Mouse (Mus musculus) heart, embryonic 14.5 days (tissue): ENCODE measurements around the gene Gm28308. TPM values are rescaled to one million over a fixed set of nuclear protein-coding genes. Genes with fewer than 3 reads are reported as not detected.

Experiments
- ATAC-seq: fragments of 200-750 bp; cut with Nextera tagmentation; 2 replicates; pipeline ENCODE4 v1.8.0; 2017; ENCODE audit warnings: low read depth, moderate TSS enrichment; ENCODE audit not compliant: insufficient number of reproducible peaks, insufficient read depth, low FRiP score
- H3K27ac ChIP-seq, 2 experiments: fragments of 200-500 bp in 1 of 2; fragments of 300-500 bp in 1 of 2; sonication (generic) in 1 of 2; replicated peaks in 1 of 2; 2 replicates each; pipeline ENCODE4 v1.5.1; 2012 to 2014; ENCODE audit warnings: low read depth in 2 of 2, low read length in 2 of 2, control low read depth in 1 of 2, mild to moderate bottlenecking in 1 of 2, mixed read lengths in 1 of 2; ENCODE audit not compliant: control insufficient read depth in 1 of 2, insufficient read depth in 1 of 2
- H3K27me3 ChIP-seq: fragments of 300-500 bp; sonication (generic); 2 replicates; pipeline ENCODE4 v1.6.1; 2014; ENCODE audit warnings: mild to moderate bottlenecking, low read length, control low read depth; ENCODE audit not compliant: control insufficient read depth, insufficient read depth
- H3K36me3 ChIP-seq: fragments of 300-500 bp; sonication (generic); 2 replicates; pipeline ENCODE4 v1.6.1; 2014; ENCODE audit warnings: mild to moderate bottlenecking, control low read depth, low read length, mixed read lengths; ENCODE audit not compliant: control insufficient read depth, insufficient read depth
- H3K4me1 ChIP-seq, 2 experiments: fragments of 200-500 bp in 1 of 2; fragments of 300-500 bp in 1 of 2; sonication (generic) in 1 of 2; 2 replicates each; pipeline ENCODE4 v1.6.1; 2012 to 2014; ENCODE audit warnings: low read length in 2 of 2, control low read depth in 1 of 2, mixed read lengths in 1 of 2; ENCODE audit not compliant: control insufficient read depth in 2 of 2, insufficient read depth in 2 of 2
- H3K4me2 ChIP-seq: fragments of 300-500 bp; sonication (generic); 2 replicates; pipeline ENCODE4 v1.6.1; 2014; ENCODE audit warnings: mild to moderate bottlenecking, low read length
- H3K4me3 ChIP-seq, 2 experiments: fragments of 200-500 bp in 1 of 2; fragments of 300-500 bp in 1 of 2; sonication (generic) in 1 of 2; 2 replicates each; pipeline ENCODE4 v1.5.1; 2012 to 2014; ENCODE audit warnings: low read length in 2 of 2, mild to moderate bottlenecking in 2 of 2, control low read depth in 1 of 2, low read depth in 1 of 2, moderate library complexity in 1 of 2; ENCODE audit not compliant: control insufficient read depth in 1 of 2, insufficient read depth in 1 of 2
- H3K9ac ChIP-seq: fragments of 300-500 bp; sonication (generic); 2 replicates; pipeline ENCODE4 v1.6.1; 2014; ENCODE audit warnings: mild to moderate bottlenecking, low read length
- H3K9me3 ChIP-seq: fragments of 300-500 bp; sonication (generic); 2 replicates; pipeline ENCODE4 v1.6.1; 2016; ENCODE audit warnings: low read length, control low read depth; ENCODE audit not compliant: control insufficient read depth
- WGBS: fragments of 180-500 bp; shearing (Covaris S2); extraction: QIAGEN DNeasy Blood & Tissue Kit; methylation state at CpG from one replicate; pipeline ENCODE4 v1.1.7; 2014; 5-methylcytosine and 5-hydroxymethylcytosine counted together
- polyA plus RNA-seq: library from polyadenylated mRNA; unstranded; fragments of >200 nt; fragmentation: Nextera tagmentation; extraction: Ambion mirVana; gene quantifications from 2 replicates; pipeline ENCODE4 v1.2.1, GENCODE M21; 2014

Gm28308 gene
- polyA plus RNA-seq, 1 experiment from 2014 or later = not detected

GRCm38 (mm10) chr6:52232984-52233545 is 19.9 kb upstream of the Gm28308 start:
- WGBS = 2% methylated on average over 23 of the region's 23 CpGs
- Histone ChIP-seq H3K9ac (no peak overlapping the region), H3K36me3 (no peaks in the 10 kb centered on the region), H3K9me3 (no peaks in the 10 kb centered on the region), H3K27me3 (peaks cover 98% of the 10 kb centered on the region), H3K27ac (no peak overlapping the region), H3K4me1 (no peaks in the 10 kb centered on the region; a peak in 1 of 4 replicates), H3K4me3 (no peak overlapping the region), H3K4me2 (no peak overlapping the region)
- ATAC-seq = no peak

DNA sequence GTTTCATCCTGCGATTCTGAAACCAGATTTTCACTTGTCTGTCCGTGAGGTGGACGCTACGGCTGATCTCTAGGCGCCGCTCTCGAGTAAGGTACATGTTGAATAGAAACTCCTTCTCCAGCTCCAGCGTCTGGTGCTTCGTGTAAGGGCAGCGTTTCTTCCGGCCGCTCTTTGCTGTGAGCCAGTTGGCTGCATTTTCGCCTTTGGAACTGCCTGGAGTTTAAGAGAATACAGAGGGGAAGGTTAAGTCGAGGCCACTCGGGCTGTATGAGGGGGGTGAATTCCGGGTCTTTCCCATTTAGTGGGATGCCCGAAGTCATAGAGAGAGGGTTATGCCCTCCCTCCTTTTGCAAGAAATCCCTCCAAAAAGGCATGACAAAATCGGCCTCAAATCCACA is 19.4 kb upstream of the Gm28308 start:
- Histone ChIP-seq H3K9me3 (no peaks in the 10 kb centered on the region), H3K27me3 (peaks cover 98% of the 10 kb centered on the region), H3K4me1 (no peaks in the 10 kb centered on the region; a peak in 1 of 4 replicates), H3K27ac (no peak overlapping the region), H3K4me2 (no peak overlapping the region), H3K9ac (no peak overlapping the region), H3K36me3 (no peaks in the 10 kb centered on the region), H3K4me3 (no peak overlapping the region)
- 2% methylated on average over 18 of the region's 18 CpGs for WGBS
- ATAC-seq = no peak

- no peaks in the 10 kb centered on the region for H3K9me3 ChIP-seq
- WGBS = 2% methylated on average over 18 of the region's 18 CpGs
- H3K9ac ChIP-seq = no peak overlapping the region
- no peak overlapping the region for H3K27ac ChIP-seq
- no peaks in the 10 kb centered on the region for H3K36me3 ChIP-seq
- ATAC-seq = no peak
- no peak overlapping the region for H3K4me2 ChIP-seq
- H3K27me3 ChIP-seq = peaks cover 98% of the 10 kb centered on the region
- no peak overlapping the region for H3K4me3 ChIP-seq
- H3K4me1 ChIP-seq = no peaks in the 10 kb centered on the region; a peak in 1 of 4 replicates
Observed at GRCm38 (mm10) chr6:52231885-52232567, 18.9 kb upstream of the Gm28308 start.

- H3K27me3 ChIP-seq = peaks cover 98% of the 10 kb centered on the region
- H3K4me2 ChIP-seq = no peak within 1 kb of the TSS
- under 1% methylated on average over 24 of the region's 36 CpGs for WGBS
- H3K36me3 ChIP-seq = no peaks in the 10 kb centered on the region
- no peaks in the 10 kb centered on the region; a peak in 1 of 4 replicates for H3K4me1 ChIP-seq
- no peak for ATAC-seq
- H3K9me3 ChIP-seq = no peaks in the 10 kb centered on the region
- no peak within 1 kb of the TSS for H3K4me3 ChIP-seq
- H3K9ac ChIP-seq = no peak within 1 kb of the TSS
- H3K27ac ChIP-seq = no peak within 1 kb of the TSS
Observed at GRCm38 (mm10) chr6:52230516-52231165, 17.5 kb upstream of the Gm28308 start, which contains the start of gene Hoxa9. Hoxa9 (minus strand) TSS chr6:52231089.

DNA sequence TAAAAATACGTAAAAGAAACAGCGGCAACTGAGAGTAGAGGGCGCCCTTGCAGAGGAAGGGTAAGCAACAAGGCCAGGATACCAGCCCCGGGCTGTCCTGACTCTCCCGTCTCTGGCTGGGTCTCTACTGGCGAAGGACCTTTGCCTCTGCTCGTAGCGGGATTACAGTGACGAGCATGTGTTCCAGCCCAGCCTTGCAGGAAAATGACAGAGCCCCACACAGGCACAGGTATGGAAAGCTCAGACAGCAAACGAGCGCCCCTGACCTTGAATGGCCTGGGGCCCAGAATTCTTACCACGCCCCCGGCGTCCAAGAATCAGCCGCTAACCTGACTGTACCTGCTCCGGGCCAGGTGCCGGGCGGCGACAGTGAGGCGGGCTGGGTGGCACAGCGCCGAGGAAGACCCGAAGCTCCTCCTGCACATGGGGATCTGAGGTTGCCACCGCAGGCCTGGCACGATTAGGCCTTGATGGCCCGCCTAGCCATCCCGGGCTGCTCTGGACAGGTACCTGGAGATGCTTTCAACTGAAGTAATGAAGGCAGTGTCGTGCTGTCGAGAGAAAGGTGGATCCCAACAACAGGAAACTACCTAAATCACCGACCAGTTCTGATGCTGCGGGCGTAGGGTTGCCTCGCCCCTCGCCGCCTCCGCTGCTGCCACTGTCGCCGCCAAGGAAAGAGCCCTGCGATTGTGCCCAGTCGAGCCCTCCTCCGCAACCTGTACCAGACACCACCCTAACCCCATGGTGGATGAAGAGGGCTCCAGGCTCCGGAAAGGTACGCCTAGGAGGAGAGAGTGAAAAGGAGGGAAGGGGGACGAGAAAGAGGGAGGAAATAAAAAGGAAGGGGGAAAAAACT is 16.6 kb upstream of the Gm28308 start:
- Histone ChIP-seq H3K4me3 (no peak overlapping the region), H3K36me3 (no peaks in the 10 kb centered on the region), H3K9ac (no peak overlapping the region), H3K4me2 (no peak overlapping the region), H3K27me3 (peaks cover 98% of the 10 kb centered on the region), H3K9me3 (no peaks in the 10 kb centered on the region), H3K27ac (no peak overlapping the region), H3K4me1 (no peaks in the 10 kb centered on the region; a peak in 1 of 4 replicates)
- no peak for ATAC-seq
- 2% methylated on average over 43 of the region's 44 CpGs for WGBS

DNA sequence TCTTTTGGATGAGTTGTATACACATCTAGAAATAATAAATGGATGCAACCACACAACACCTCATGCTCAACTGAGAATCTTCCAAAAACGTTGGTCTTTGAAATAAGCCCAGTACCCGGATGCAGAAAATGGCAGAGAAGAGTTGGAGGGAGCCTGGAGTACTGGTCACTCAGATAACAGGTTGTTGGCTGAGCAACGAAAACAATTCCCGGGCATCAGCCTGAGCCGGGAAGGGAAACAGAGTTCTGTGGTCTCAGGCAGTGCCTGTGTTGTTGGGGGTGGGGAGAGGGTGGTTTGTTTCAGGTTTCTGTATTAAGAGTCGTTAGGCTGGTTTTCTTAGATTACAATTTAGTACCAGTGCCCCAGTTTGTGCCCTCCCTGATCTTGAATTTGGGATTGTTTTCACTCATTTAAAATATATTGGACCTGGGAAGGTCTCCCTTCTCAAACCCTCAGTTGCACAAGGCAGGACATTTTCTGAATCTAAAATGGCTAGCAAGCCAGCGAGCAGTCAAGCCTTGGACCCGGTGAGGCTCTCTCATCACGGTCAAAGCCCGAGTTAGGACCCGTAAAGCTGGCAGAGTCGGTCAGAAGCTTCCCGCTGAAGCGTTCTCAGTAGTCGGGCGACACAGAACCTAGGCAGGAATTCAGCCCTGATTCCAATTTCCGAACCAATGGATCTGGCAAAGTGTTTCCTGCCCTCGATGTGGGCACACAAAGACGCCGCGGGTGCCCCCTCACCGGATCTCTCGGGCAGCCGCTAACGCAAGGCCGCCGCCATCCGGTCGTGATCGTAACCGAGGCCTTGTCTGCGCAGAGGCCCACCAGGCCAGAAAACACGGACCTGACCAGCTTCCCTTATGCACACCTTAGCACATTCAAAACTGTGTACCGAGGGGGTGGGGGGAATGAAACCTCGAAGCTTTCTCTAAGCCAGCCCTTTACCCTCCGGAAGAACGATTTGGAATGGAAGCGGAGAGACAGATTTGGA is 15.6 kb upstream of the Gm28308 start:
- H3K9me3 ChIP-seq = no peaks in the 10 kb centered on the region
- H3K27me3 ChIP-seq = peaks cover 98% of the 10 kb centered on the region
- no peak overlapping the region for H3K27ac ChIP-seq
- no peaks in the 10 kb centered on the region; a peak in 1 of 4 replicates for H3K4me1 ChIP-seq
- 2% methylated on average over 38 of the region's 38 CpGs for WGBS
- no peak overlapping the region for H3K9ac ChIP-seq
- ATAC-seq = no peak
- H3K36me3 ChIP-seq = no peaks in the 10 kb centered on the region
- no peak overlapping the region for H3K4me2 ChIP-seq
- H3K4me3 ChIP-seq = no peak overlapping the region
